In the genomic region with DNA sequence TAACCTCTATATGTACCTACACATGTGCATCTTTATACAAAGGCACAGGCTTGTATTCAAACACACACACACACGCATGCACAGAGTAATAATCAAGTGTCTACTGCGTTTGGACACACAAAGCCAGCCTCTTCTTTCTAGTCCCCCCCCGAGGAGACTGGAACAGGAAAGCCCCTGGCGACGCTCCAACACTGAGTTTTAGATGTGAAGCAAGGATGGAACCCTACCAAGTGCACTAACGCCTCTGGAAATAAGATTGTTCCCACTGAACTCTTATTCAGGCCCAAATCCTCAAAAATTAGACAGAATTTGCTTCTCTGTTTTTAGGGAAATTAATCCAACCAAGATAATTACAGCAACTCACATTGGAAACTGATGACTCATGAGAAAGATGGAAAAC, we compare ENCODE assay signal across 13 mouse cellular contexts.
A peak's percentile ranks its signal among the peaks of the same experiment; 100 is the strongest.
DNase-seq lines count a peak whose midpoint lies in the region; ATAC-seq and TF ChIP-seq lines count a peak whose summit lies in the region.
"Had no signal": no experiment of that assay in that cellular context is flagged by ENCODE, and none has a peak within 500 bp of the region (broad histone marks: within the 10 kb centered on the region; RNA-seq: fewer than 3 reads in every experiment).

No protein-coding gene starts in this region.

- TF ChIP-seq EP300 in heart, adult 2 months (IDR thresholded peaks at IDR 0.05; ENCODE audit: insufficient read depth, low read depth, low read length), result no peak

- intact Hi-C loops in heart, adult 2 months (cut with DNase I), result no loop called here
- intact Hi-C loops in heart, postnatal 25 days (cut with DNase I), result no loop called here
- intact Hi-C loops in heart, postnatal 14 days (cut with DNase I), result loop anchor here (5.0 kb wide), 1 partner anchor 32 kb away; no protein-coding TSS in a partner anchor

- DNase-seq in heart, adult 2 months, result peak; percentile 16 to 37
- no peak for DNase-seq in heart, postnatal 25 days (ENCODE audit: low spot score)
- DNase-seq in midbrain, embryonic 14.5 days, result peak; percentile 31
- peak; percentile 21 for DNase-seq in adrenal gland, postnatal 25 days
- peak; percentile 52 to 53 for DNase-seq in heart, postnatal 14 days
- DNase-seq: kidney, adult 18-20 months; liver, postnatal 0 days; thymus, postnatal 4 days had no signal

- TF ChIP-seq CTCF in heart, adult 2 months (IDR thresholded peaks at IDR 0.05), result no peak

- WGBS in heart, adult 2 months, result 33% methylated on average over 6 of the region's 6 CpGs
- WGBS in midbrain, embryonic 14.5 days, result 75% methylated on average over 6 of the region's 6 CpGs
- WGBS in midbrain, embryonic 15.5 days, result 65% methylated on average over 6 of the region's 6 CpGs

- ATAC-seq in midbrain, embryonic 14.5 days (ENCODE audit: low FRiP score, low TSS enrichment), result no peak
- ATAC-seq in midbrain, embryonic 15.5 days (replicated peaks), result no peak
- ATAC-seq in CD4-positive, CD25-positive, alpha-beta regulatory T cell, adult 4 months, result no peak
- ATAC-seq: forebrain, embryonic 13.5 days; liver, postnatal 0 days had no signal

- H3K36me3 ChIP-seq in heart, adult 2 months (ENCODE audit: control insufficient read depth, insufficient read depth, low read length), result peaks cover 4% of the 10 kb centered on the region
- 0 out of 2 replicates have a peak, but pooled peaks cover 17% of the 10 kb centered on the region for H3K36me3 ChIP-seq in midbrain, embryonic 14.5 days (ENCODE audit: control insufficient read depth, insufficient read depth, low read length)
- H3K36me3 ChIP-seq in midbrain, embryonic 15.5 days (replicated peaks), result no peaks in the 10 kb centered on the region

- H3K4me1 ChIP-seq in heart, adult 2 months (ENCODE audit: control insufficient read depth, insufficient read depth, low read length), result peaks cover 5% of the 10 kb centered on the region
- H3K4me1 ChIP-seq in midbrain, embryonic 14.5 days (ENCODE audit: control insufficient read depth, insufficient read depth, low read length), result peaks cover 10% of the 10 kb centered on the region
- peaks cover 19% of the 10 kb centered on the region for H3K4me1 ChIP-seq in midbrain, embryonic 15.5 days

- no peak overlapping the region for H3K4me3 ChIP-seq in heart, adult 2 months
- no peak overlapping the region for H3K4me3 ChIP-seq in midbrain, embryonic 14.5 days (replicated peaks; ENCODE audit: low read depth, low read length)
- H3K4me3 ChIP-seq in midbrain, embryonic 15.5 days, result no peak overlapping the region
- H3K4me3 ChIP-seq: embryonic facial prominence, embryonic 13.5 days; forebrain, embryonic 13.5 days; limb, embryonic 12.5 days had no signal

- H3K9ac ChIP-seq in heart, adult 2 months (ENCODE audit: low read depth, low read length), result no peak overlapping the region
- H3K9ac ChIP-seq in midbrain, embryonic 14.5 days (replicated peaks; ENCODE audit: low read length), result no peak overlapping the region
- no peak overlapping the region for H3K9ac ChIP-seq in midbrain, embryonic 15.5 days
- H3K9ac ChIP-seq: embryonic facial prominence, embryonic 13.5 days; forebrain, embryonic 13.5 days; limb, embryonic 12.5 days; liver, postnatal 0 days had no signal

- H3K27me3 ChIP-seq in heart, adult 2 months (ENCODE audit: control insufficient read depth, insufficient read depth, low read length), result no peaks in the 10 kb centered on the region
- no peaks in the 10 kb centered on the region for H3K27me3 ChIP-seq in midbrain, embryonic 14.5 days (ENCODE audit: control insufficient read depth, insufficient read depth, low read length)
- no peaks in the 10 kb centered on the region for H3K27me3 ChIP-seq in midbrain, embryonic 15.5 days (replicated peaks)
- H3K27me3 ChIP-seq: embryonic facial prominence, embryonic 13.5 days; forebrain, embryonic 13.5 days; limb, embryonic 12.5 days had no signal

- TF ChIP-seq POLR2A in heart, adult 2 months (IDR thresholded peaks at IDR 0.05; ENCODE audit: insufficient read depth, low read depth, low read length), result no peak

- no peaks in the 10 kb centered on the region for H3K79me2 ChIP-seq in heart, adult 2 months (replicated peaks; ENCODE audit: control insufficient read depth, insufficient read depth, low read length)

- H3K9me3 ChIP-seq in midbrain, embryonic 14.5 days (ENCODE audit: control insufficient read depth, low read length), result no peaks in the 10 kb centered on the region
- no peaks in the 10 kb centered on the region for H3K9me3 ChIP-seq in midbrain, embryonic 15.5 days
- H3K9me3 ChIP-seq: embryonic facial prominence, embryonic 13.5 days; forebrain, embryonic 13.5 days; limb, embryonic 12.5 days had no signal

- no peak overlapping the region for H3K4me2 ChIP-seq in midbrain, embryonic 14.5 days (ENCODE audit: low read length)
- no peak overlapping the region for H3K4me2 ChIP-seq in midbrain, embryonic 15.5 days
- H3K4me2 ChIP-seq: embryonic facial prominence, embryonic 13.5 days; forebrain, embryonic 13.5 days; limb, embryonic 12.5 days had no signal

- H3K27ac ChIP-seq in heart, adult 2 months, result no peak overlapping the region
- H3K27ac ChIP-seq in midbrain, embryonic 14.5 days (replicated peaks; ENCODE audit: low read depth, low read length), result no peak overlapping the region
- H3K27ac ChIP-seq in midbrain, embryonic 15.5 days, result no peak overlapping the region
- H3K27ac ChIP-seq: embryonic facial prominence, embryonic 13.5 days; forebrain, embryonic 13.5 days; limb, embryonic 12.5 days had no signal
